Mouse (Mus musculus) liver, adult 2 months (tissue): ENCODE results near the gene Spata17.

Experiments
- CTCF ChIP-seq: fragments of 200-500 bp; IDR thresholded peaks from 2 replicates; pipeline ENCODE4 v1.5.1; 2011; ENCODE audit warnings: low read depth, low read length, control low read depth
- POLR2A ChIP-seq: fragments of 200-500 bp; IDR thresholded peaks from 2 replicates; pipeline ENCODE4 v1.6.1; 2011; ENCODE audit warnings: low read length, control low read depth; ENCODE audit not compliant: insufficient read depth; ENCODE audit errors: extremely low read depth

- TF ChIP-seq POLR2A (no peak), CTCF (no peak)
Observed at GRCm38 (mm10) chr1:187016116-187016515, 199.1 kb downstream of the Spata17 start.
